Mouse (Mus musculus) heart, embryonic 15.5 days (tissue): ENCODE measurements around the gene Pxylp1. TPM values are rescaled to one million over a fixed set of nuclear protein-coding genes. Genes with fewer than 3 reads are reported as not detected.
A peak's percentile ranks its signal among the peaks of the same experiment; 100 is the strongest.

Source experiments
- ATAC-seq: fragments of 200-750 bp; cut with Nextera tagmentation; replicated peaks from 2 replicates; pipeline ENCODE4 v1.8.0; 2017; ENCODE audit warnings: low read depth, moderate TSS enrichment; ENCODE audit not compliant: insufficient number of reproducible peaks, insufficient read depth, low FRiP score
- H3K27ac ChIP-seq: fragments of 300-500 bp; sonication (generic); 2 replicates; pipeline ENCODE4 v1.5.1; 2015; ENCODE audit warnings: mild to moderate bottlenecking, inconsistent platforms
- H3K27me3 ChIP-seq: fragments of 300-500 bp; sonication (generic); 2 replicates; pipeline ENCODE4 v1.6.1; 2015; ENCODE audit warnings: inconsistent platforms
- H3K36me3 ChIP-seq: fragments of 300-500 bp; sonication (generic); 2 replicates; pipeline ENCODE4 v1.6.1; 2015; ENCODE audit warnings: mild to moderate bottlenecking, inconsistent platforms
- H3K4me1 ChIP-seq: fragments of 300-500 bp; sonication (generic); replicated peaks from 2 replicates; pipeline ENCODE4 v1.6.1; 2015; ENCODE audit warnings: inconsistent platforms
- H3K4me2 ChIP-seq: fragments of 300-500 bp; sonication (generic); 2 replicates; pipeline ENCODE4 v1.6.1; 2015; ENCODE audit warnings: inconsistent platforms, mild to moderate bottlenecking, moderate library complexity
- H3K4me3 ChIP-seq: fragments of 300-500 bp; sonication (generic); 2 replicates; pipeline ENCODE4 v1.5.1; 2015; ENCODE audit warnings: mild to moderate bottlenecking, inconsistent platforms
- H3K9ac ChIP-seq: fragments of 300-500 bp; sonication (generic); 2 replicates; pipeline ENCODE4 v1.6.1; 2015; ENCODE audit warnings: mild to moderate bottlenecking, inconsistent platforms
- H3K9me3 ChIP-seq: fragments of 300-500 bp; sonication (generic); replicated peaks from 2 replicates; pipeline ENCODE4 v1.6.1; 2016; ENCODE audit warnings: inconsistent platforms
- WGBS: fragments of 180-500 bp; shearing (Covaris S2); methylation state at CpG from one replicate; pipeline ENCODE4 v1.1.7; 2015; ENCODE audit warnings: mixed read lengths; 5-methylcytosine and 5-hydroxymethylcytosine counted together
- polyA plus RNA-seq: library from polyadenylated mRNA; unstranded; fragments of >200 nt; fragmentation: Nextera tagmentation; extraction: Ambion mirVana; gene quantifications from 2 replicates; pipeline ENCODE4 v1.2.1, GENCODE M21; 2015

Pxylp1 gene
- polyA plus RNA-seq, 1 experiment from 2014 or later = 27.6 TPM

GRCm38 (mm10) chr9:96853300-96854186 is 38.9 kb downstream of the Pxylp1 start:
- 80% methylated on average over 16 of the region's 16 CpGs for WGBS
- no peak for ATAC-seq
- H3K9me3 ChIP-seq = no peaks in the 10 kb centered on the region

GRCm38 (mm10) chr9:96851634-96852033 is 40.8 kb downstream of the Pxylp1 start:
- Histone ChIP-seq H3K36me3 (no peaks in the 10 kb centered on the region), H3K4me3 (no peak overlapping the region), H3K9ac (no peak overlapping the region), H3K9me3 (no peaks in the 10 kb centered on the region), H3K4me2 (no peak overlapping the region), H3K27ac (no peak overlapping the region), H3K4me1 (no peaks in the 10 kb centered on the region), H3K27me3 (no peaks in the 10 kb centered on the region)
- no peak for ATAC-seq
- WGBS = 58% methylated on average over 7 of the region's 7 CpGs

More at GRCm38 (mm10) chr9:96853300-96854186, 38.9 kb downstream of the Pxylp1 start:
- no peak overlapping the region for H3K9ac ChIP-seq
- no peaks in the 10 kb centered on the region for H3K4me1 ChIP-seq
- H3K4me2 ChIP-seq = no peak overlapping the region
- no peak overlapping the region for H3K4me3 ChIP-seq
- H3K36me3 ChIP-seq = no peaks in the 10 kb centered on the region
- no peaks in the 10 kb centered on the region for H3K27me3 ChIP-seq
- no peak overlapping the region for H3K27ac ChIP-seq

- Histone ChIP-seq H3K9ac (no peak overlapping the region), H3K4me3 (no peak overlapping the region), H3K27ac (no peak overlapping the region), H3K4me2 (no peak overlapping the region), H3K36me3 (no peaks in the 10 kb centered on the region), H3K4me1 (no peaks in the 10 kb centered on the region), H3K9me3 (no peaks in the 10 kb centered on the region), H3K27me3 (no peaks in the 10 kb centered on the region)
- ATAC-seq = no peak
- WGBS = 78% methylated on average over 7 of the region's 7 CpGs
These were observed 41.4 kb downstream of the Pxylp1 start for GRCm38 (mm10) chr9:96851036-96851435.

DNA sequence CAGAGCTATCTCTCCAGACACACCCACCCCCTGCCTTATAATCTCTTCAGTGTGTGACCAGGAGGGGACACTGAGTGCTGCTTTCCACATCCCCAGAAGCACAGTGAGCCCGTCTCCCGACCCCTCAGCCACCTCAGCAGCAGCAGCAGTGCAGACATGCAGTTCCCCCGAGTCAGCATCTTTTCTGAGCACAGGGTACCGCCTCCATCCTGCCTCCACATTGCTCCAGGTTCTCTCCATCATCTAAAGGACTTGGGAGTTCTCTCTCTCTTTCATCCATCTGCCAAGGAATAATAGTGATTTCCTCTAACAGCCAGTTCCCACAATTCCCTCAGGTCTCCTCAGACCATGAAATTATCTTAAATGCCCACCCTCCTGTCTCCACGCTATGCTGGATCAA is 43.5 kb downstream of the Pxylp1 start:
- Histone ChIP-seq H3K27ac (no peak overlapping the region), H3K36me3 (no peaks in the 10 kb centered on the region), H3K4me1 (peaks cover 9% of the 10 kb centered on the region), H3K9me3 (no peaks in the 10 kb centered on the region), H3K9ac (no peak overlapping the region), H3K4me3 (no peak overlapping the region), H3K4me2 (no peak overlapping the region), H3K27me3 (no peaks in the 10 kb centered on the region)
- ATAC-seq = no peak
- 62% methylated on average over 5 of the region's 5 CpGs for WGBS

- WGBS = 83% methylated on average over 8 of the region's 8 CpGs
- Histone ChIP-seq H3K9ac (no peak overlapping the region), H3K4me2 (no peak overlapping the region), H3K4me1 (peaks cover 9% of the 10 kb centered on the region), H3K4me3 (no peak overlapping the region), H3K9me3 (no peaks in the 10 kb centered on the region), H3K27ac (no peak overlapping the region), H3K27me3 (no peaks in the 10 kb centered on the region), H3K36me3 (no peaks in the 10 kb centered on the region)
- no peak for ATAC-seq
These were observed 46.1 kb downstream of the Pxylp1 start for GRCm38 (mm10) chr9:96846361-96846760.

- H3K36me3 ChIP-seq = no peaks in the 10 kb centered on the region
- H3K27ac ChIP-seq = peak overlapping the region; percentile 29; the same call in 1 of the 2 replicates
- H3K4me3 ChIP-seq = no peak overlapping the region
- no peaks in the 10 kb centered on the region for H3K9me3 ChIP-seq
- peak; percentile 88 for ATAC-seq
- H3K4me1 ChIP-seq = peaks cover 14% of the 10 kb centered on the region
- 45% methylated on average over 3 of the region's 3 CpGs for WGBS
- H3K4me2 ChIP-seq = no peak overlapping the region
- no peaks in the 10 kb centered on the region for H3K27me3 ChIP-seq
- H3K9ac ChIP-seq = no peak overlapping the region
These were observed 47.7 kb downstream of the Pxylp1 start for GRCm38 (mm10) chr9:96844798-96845209.

DNA sequence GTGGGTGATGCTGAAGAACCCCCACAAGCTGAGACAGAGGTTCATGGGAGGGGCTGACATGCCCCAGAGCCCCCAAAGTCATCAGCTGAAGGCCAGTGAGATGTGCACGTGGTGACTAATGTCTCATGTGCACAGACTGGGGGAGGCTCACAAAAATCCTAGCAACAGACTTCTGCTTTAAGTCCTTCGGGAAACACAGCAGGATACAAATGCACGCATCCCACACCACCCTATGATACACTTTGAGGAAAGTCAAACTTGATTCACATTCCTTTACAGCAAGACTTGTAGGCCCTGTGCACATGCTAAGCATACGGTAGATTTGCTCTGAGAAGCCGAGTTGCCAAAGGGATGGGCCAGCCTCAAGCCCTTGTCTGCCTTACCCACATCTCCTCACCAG is 53.1 kb downstream of the Pxylp1 start:
- Histone ChIP-seq H3K4me3 (no peak overlapping the region), H3K36me3 (no peaks in the 10 kb centered on the region), H3K4me2 (no peak overlapping the region), H3K27ac (no peak overlapping the region), H3K4me1 (peaks cover 12% of the 10 kb centered on the region), H3K9ac (no peak overlapping the region), H3K9me3 (no peaks in the 10 kb centered on the region), H3K27me3 (0 out of 2 replicates have a peak, but pooled peaks cover 3% of the 10 kb centered on the region)
- WGBS = 83% methylated on average over 5 of the region's 5 CpGs
- no peak for ATAC-seq

DNA sequence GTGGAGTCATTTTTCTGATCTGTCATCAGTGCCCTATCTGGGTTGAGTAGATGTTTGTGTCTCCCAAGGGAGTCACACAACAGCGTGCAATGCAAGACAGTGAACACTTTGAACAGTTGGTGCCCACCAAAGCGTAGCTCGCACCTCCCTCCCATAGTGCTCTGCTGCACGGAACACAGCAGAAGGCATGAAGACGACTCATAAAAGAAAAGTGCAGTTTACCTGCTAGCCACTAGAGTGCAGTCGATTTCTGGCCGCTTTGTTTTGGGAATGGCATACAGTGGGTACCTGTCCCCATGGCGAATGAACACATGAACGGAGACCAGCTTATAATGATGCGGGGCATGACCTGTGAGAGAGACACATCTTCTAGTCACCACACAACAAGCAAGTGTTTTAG is 53.6 kb downstream of the Pxylp1 start:
- Histone ChIP-seq H3K9ac (no peak overlapping the region), H3K4me1 (peaks cover 12% of the 10 kb centered on the region), H3K27me3 (0 out of 2 replicates have a peak, but pooled peaks cover 3% of the 10 kb centered on the region), H3K4me2 (no peak overlapping the region), H3K27ac (no peak overlapping the region), H3K9me3 (no peaks in the 10 kb centered on the region), H3K36me3 (no peaks in the 10 kb centered on the region), H3K4me3 (no peak overlapping the region)
- ATAC-seq = no peak
- 35% methylated on average over 10 of the region's 10 CpGs for WGBS

GRCm38 (mm10) chr9:96837781-96838420 is 54.6 kb downstream of the Pxylp1 start:
- Histone ChIP-seq H3K9me3 (no peaks in the 10 kb centered on the region), H3K4me2 (no peak overlapping the region), H3K27me3 (0 out of 2 replicates have a peak, but pooled peaks cover 3% of the 10 kb centered on the region), H3K4me1 (peaks cover 21% of the 10 kb centered on the region), H3K27ac (no peak overlapping the region), H3K36me3 (no peaks in the 10 kb centered on the region), H3K4me3 (no peak overlapping the region), H3K9ac (no peak overlapping the region)
- ATAC-seq = no peak
- WGBS = 63% methylated on average over 20 of the region's 20 CpGs

DNA sequence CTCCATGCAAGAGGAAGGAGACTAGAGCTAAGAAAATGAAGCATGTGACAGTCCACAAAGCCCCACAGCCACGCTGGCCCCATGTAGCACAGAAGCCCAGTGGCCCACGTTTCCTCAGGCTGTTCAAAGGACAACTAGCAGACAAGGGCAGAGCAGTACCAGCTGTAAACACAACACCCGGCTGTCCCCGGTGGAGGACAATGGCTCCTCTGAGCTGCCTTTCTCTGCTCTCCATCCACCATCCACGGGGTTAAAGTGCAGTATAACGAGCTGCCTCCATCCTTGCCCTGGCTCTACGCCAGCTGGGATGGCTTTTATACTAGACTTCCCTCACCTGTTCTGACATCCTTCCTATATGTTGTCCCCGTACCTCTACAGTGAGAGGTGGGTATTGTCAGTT is 55.5 kb downstream of the Pxylp1 start:
- H3K9ac ChIP-seq = no peak overlapping the region
- no peak overlapping the region for H3K27ac ChIP-seq
- 44% methylated on average over 8 of the region's 8 CpGs for WGBS
- H3K4me1 ChIP-seq = peaks cover 21% of the 10 kb centered on the region
- H3K4me3 ChIP-seq = no peak overlapping the region
- H3K27me3 ChIP-seq = 0 out of 2 replicates have a peak, but pooled peaks cover 3% of the 10 kb centered on the region
- ATAC-seq = no peak
- no peaks in the 10 kb centered on the region for H3K36me3 ChIP-seq
- H3K4me2 ChIP-seq = no peak overlapping the region
- no peaks in the 10 kb centered on the region for H3K9me3 ChIP-seq

- H3K4me2 ChIP-seq = no peak overlapping the region
- H3K9ac ChIP-seq = no peak overlapping the region
- peaks cover 18% of the 10 kb centered on the region for H3K4me1 ChIP-seq
- H3K9me3 ChIP-seq = no peaks in the 10 kb centered on the region
- H3K4me3 ChIP-seq = no peak overlapping the region
- 0 out of 2 replicates have a peak, but pooled peaks cover 3% of the 10 kb centered on the region for H3K27me3 ChIP-seq
- no peaks in the 10 kb centered on the region for H3K36me3 ChIP-seq
- ATAC-seq = no peak
- no peak overlapping the region for H3K27ac ChIP-seq
- WGBS = 76% methylated on average over 6 of the region's 6 CpGs
These were observed 57.0 kb downstream of the Pxylp1 start for GRCm38 (mm10) chr9:96835374-96835921.
